Mouse (Mus musculus): ENCODE results near the gene Acacb.

GRCm38 (mm10) chr5:114135516-114135915 lies 10.8 kb upstream of the Acacb start:
- TF ChIP-seq CTCF (IDR thresholded peaks at IDR 0.05) = no peak
- no peak for TF ChIP-seq EP300 (IDR thresholded peaks at IDR 0.05)
